Mouse (Mus musculus): Measurements from ENCODE around the gene Gpc6. TPM values are rescaled to one million over a fixed set of nuclear protein-coding genes. Genes with fewer than 3 reads are reported as not detected.

Gene Gpc6
- polyA plus RNA-seq, 1 experiment from 2014 or later, result 34.9 TPM

GRCm38 (mm10) chr14:117106900-117107299 lies 181.8 kb downstream of the Gpc6 start:
- WGBS, result 87% methylated on average over 4 of the region's 4 CpGs
- H3K4me3 ChIP-seq (ENCODE audit: low read depth, low read length), result no peak overlapping the region

GRCm38 (mm10) chr14:117113153-117113552 lies 188.0 kb downstream of the Gpc6 start:
- no peak overlapping the region for H3K4me2 ChIP-seq (ENCODE audit: low read depth, low read length)
- DNase-seq (ENCODE audit: low spot score) (no peak), ATAC-seq (replicated peaks; ENCODE audit: insufficient number of reproducible peaks, low FRiP score, low TSS enrichment, low read depth) (no peak)
- WGBS, result 88% methylated on average over 3 of the region's 3 CpGs
- H3K36me3 ChIP-seq (replicated peaks; ENCODE audit: control insufficient read depth, insufficient read depth, low read depth, low read length), result no peaks in the 10 kb centered on the region
- H3K9me3 ChIP-seq (replicated peaks; ENCODE audit: control insufficient read depth, low read length), result no peaks in the 10 kb centered on the region
- no peaks in the 10 kb centered on the region for H3K27me3 ChIP-seq (ENCODE audit: control insufficient read depth, insufficient read depth, low read length)
- no peak overlapping the region for H3K4me3 ChIP-seq (ENCODE audit: low read depth, low read length)
- no peaks in the 10 kb centered on the region for H3K4me1 ChIP-seq (ENCODE audit: control insufficient read depth, insufficient read depth, low read length)
- H3K9ac ChIP-seq (replicated peaks; ENCODE audit: low read length), result no peak overlapping the region
- no peak overlapping the region for H3K27ac ChIP-seq (replicated peaks; ENCODE audit: low read depth, low read length)

More at GRCm38 (mm10) chr14:117106900-117107299, 181.8 kb downstream of the Gpc6 start:
- Histone ChIP-seq H3K9me3 (replicated peaks; ENCODE audit: control insufficient read depth, low read length) (no peaks in the 10 kb centered on the region), H3K36me3 (replicated peaks; ENCODE audit: control insufficient read depth, insufficient read depth, low read depth, low read length) (no peaks in the 10 kb centered on the region), H3K4me2 (ENCODE audit: low read depth, low read length) (no peak overlapping the region), H3K27ac (replicated peaks; ENCODE audit: low read depth, low read length) (no peak overlapping the region), H3K4me1 (ENCODE audit: control insufficient read depth, insufficient read depth, low read length) (no peaks in the 10 kb centered on the region), H3K9ac (replicated peaks; ENCODE audit: low read length) (no peak overlapping the region), H3K27me3 (ENCODE audit: control insufficient read depth, insufficient read depth, low read length) (no peaks in the 10 kb centered on the region)
- no peak for ATAC-seq (replicated peaks; ENCODE audit: insufficient number of reproducible peaks, low FRiP score, low TSS enrichment, low read depth)
- no peak for DNase-seq (ENCODE audit: low spot score)

- no peak overlapping the region for H3K27ac ChIP-seq (replicated peaks; ENCODE audit: low read depth, low read length)
- H3K27me3 ChIP-seq (ENCODE audit: control insufficient read depth, insufficient read depth, low read length), result no peaks in the 10 kb centered on the region
- DNase-seq (ENCODE audit: low spot score), result no peak
- H3K4me2 ChIP-seq (ENCODE audit: low read depth, low read length), result no peak overlapping the region
- H3K4me1 ChIP-seq (ENCODE audit: control insufficient read depth, insufficient read depth, low read length), result no peaks in the 10 kb centered on the region
- H3K9ac ChIP-seq (replicated peaks; ENCODE audit: low read length), result no peak overlapping the region
- no peak for ATAC-seq (replicated peaks; ENCODE audit: insufficient number of reproducible peaks, low FRiP score, low TSS enrichment, low read depth)
- H3K4me3 ChIP-seq (ENCODE audit: low read depth, low read length), result no peak overlapping the region
- 57% methylated on average over 1 of the region's 1 CpGs for WGBS
- no peaks in the 10 kb centered on the region for H3K9me3 ChIP-seq (replicated peaks; ENCODE audit: control insufficient read depth, low read length)
- H3K36me3 ChIP-seq (replicated peaks; ENCODE audit: control insufficient read depth, insufficient read depth, low read depth, low read length), result no peaks in the 10 kb centered on the region
Observed at GRCm38 (mm10) chr14:117122036-117122435, 196.9 kb downstream of the Gpc6 start.

- 82% methylated on average over 1 of the region's 1 CpGs for WGBS
- Histone ChIP-seq H3K27ac (replicated peaks; ENCODE audit: low read depth, low read length) (no peak overlapping the region), H3K4me2 (ENCODE audit: low read depth, low read length) (no peak overlapping the region), H3K27me3 (ENCODE audit: control insufficient read depth, insufficient read depth, low read length) (no peaks in the 10 kb centered on the region), H3K36me3 (replicated peaks; ENCODE audit: control insufficient read depth, insufficient read depth, low read depth, low read length) (no peaks in the 10 kb centered on the region), H3K4me3 (ENCODE audit: low read depth, low read length) (no peak overlapping the region), H3K4me1 (ENCODE audit: control insufficient read depth, insufficient read depth, low read length) (no peaks in the 10 kb centered on the region), H3K9me3 (replicated peaks; ENCODE audit: control insufficient read depth, low read length) (no peaks in the 10 kb centered on the region), H3K9ac (replicated peaks; ENCODE audit: low read length) (no peak overlapping the region)
- DNase-seq (ENCODE audit: low spot score), result no peak
- ATAC-seq (replicated peaks; ENCODE audit: insufficient number of reproducible peaks, low FRiP score, low TSS enrichment, low read depth), result no peak
Observed at GRCm38 (mm10) chr14:117130334-117130733, 205.2 kb downstream of the Gpc6 start.

GRCm38 (mm10) chr14:117131324-117131723 lies 206.2 kb downstream of the Gpc6 start:
- Histone ChIP-seq H3K27me3 (ENCODE audit: control insufficient read depth, insufficient read depth, low read length) (no peaks in the 10 kb centered on the region), H3K27ac (replicated peaks; ENCODE audit: low read depth, low read length) (no peak overlapping the region), H3K4me2 (ENCODE audit: low read depth, low read length) (no peak overlapping the region), H3K4me3 (ENCODE audit: low read depth, low read length) (no peak overlapping the region), H3K4me1 (ENCODE audit: control insufficient read depth, insufficient read depth, low read length) (no peaks in the 10 kb centered on the region), H3K36me3 (replicated peaks; ENCODE audit: control insufficient read depth, insufficient read depth, low read depth, low read length) (no peaks in the 10 kb centered on the region), H3K9me3 (replicated peaks; ENCODE audit: control insufficient read depth, low read length) (no peaks in the 10 kb centered on the region), H3K9ac (replicated peaks; ENCODE audit: low read length) (no peak overlapping the region)
- DNase-seq (ENCODE audit: low spot score) (no peak), ATAC-seq (replicated peaks; ENCODE audit: insufficient number of reproducible peaks, low FRiP score, low TSS enrichment, low read depth) (no peak)
- 89% methylated on average over 1 of the region's 1 CpGs for WGBS

- DNase-seq (ENCODE audit: low spot score) (no peak), ATAC-seq (replicated peaks; ENCODE audit: insufficient number of reproducible peaks, low FRiP score, low TSS enrichment, low read depth) (no peak)
- H3K4me2 ChIP-seq (ENCODE audit: low read depth, low read length), result no peak overlapping the region
- no peak overlapping the region for H3K27ac ChIP-seq (replicated peaks; ENCODE audit: low read depth, low read length)
- H3K9me3 ChIP-seq (replicated peaks; ENCODE audit: control insufficient read depth, low read length), result no peaks in the 10 kb centered on the region
- H3K27me3 ChIP-seq (ENCODE audit: control insufficient read depth, insufficient read depth, low read length), result no peaks in the 10 kb centered on the region
- 81% methylated on average over 6 of the region's 6 CpGs for WGBS
- no peaks in the 10 kb centered on the region for H3K36me3 ChIP-seq (replicated peaks; ENCODE audit: control insufficient read depth, insufficient read depth, low read depth, low read length)
- no peak overlapping the region for H3K4me3 ChIP-seq (ENCODE audit: low read depth, low read length)
- H3K9ac ChIP-seq (replicated peaks; ENCODE audit: low read length), result no peak overlapping the region
- no peaks in the 10 kb centered on the region for H3K4me1 ChIP-seq (ENCODE audit: control insufficient read depth, insufficient read depth, low read length)
Observed at GRCm38 (mm10) chr14:117141077-117141848, 216.1 kb downstream of the Gpc6 start.

GRCm38 (mm10) chr14:117146089-117146488 lies 221.0 kb downstream of the Gpc6 start:
- no peak for ATAC-seq (replicated peaks; ENCODE audit: insufficient number of reproducible peaks, low FRiP score, low TSS enrichment, low read depth)
- Histone ChIP-seq H3K27ac (replicated peaks; ENCODE audit: low read depth, low read length) (no peak overlapping the region), H3K4me2 (ENCODE audit: low read depth, low read length) (no peak overlapping the region), H3K9ac (replicated peaks; ENCODE audit: low read length) (no peak overlapping the region), H3K4me3 (ENCODE audit: low read depth, low read length) (no peak overlapping the region), H3K27me3 (ENCODE audit: control insufficient read depth, insufficient read depth, low read length) (no peaks in the 10 kb centered on the region), H3K36me3 (replicated peaks; ENCODE audit: control insufficient read depth, insufficient read depth, low read depth, low read length) (no peaks in the 10 kb centered on the region), H3K4me1 (ENCODE audit: control insufficient read depth, insufficient read depth, low read length) (no peaks in the 10 kb centered on the region), H3K9me3 (replicated peaks; ENCODE audit: control insufficient read depth, low read length) (no peaks in the 10 kb centered on the region)
- 83% methylated on average over 4 of the region's 4 CpGs for WGBS
- no peak for DNase-seq (ENCODE audit: low spot score)

GRCm38 (mm10) chr14:117146665-117147064 lies 221.6 kb downstream of the Gpc6 start:
- Histone ChIP-seq H3K27ac (replicated peaks; ENCODE audit: low read depth, low read length) (no peak overlapping the region), H3K9me3 (replicated peaks; ENCODE audit: control insufficient read depth, low read length) (no peaks in the 10 kb centered on the region), H3K36me3 (replicated peaks; ENCODE audit: control insufficient read depth, insufficient read depth, low read depth, low read length) (no peaks in the 10 kb centered on the region), H3K9ac (replicated peaks; ENCODE audit: low read length) (no peak overlapping the region), H3K4me3 (ENCODE audit: low read depth, low read length) (no peak overlapping the region), H3K4me2 (ENCODE audit: low read depth, low read length) (no peak overlapping the region), H3K27me3 (ENCODE audit: control insufficient read depth, insufficient read depth, low read length) (no peaks in the 10 kb centered on the region), H3K4me1 (ENCODE audit: control insufficient read depth, insufficient read depth, low read length) (no peaks in the 10 kb centered on the region)
- DNase-seq (ENCODE audit: low spot score) (no peak), ATAC-seq (replicated peaks; ENCODE audit: insufficient number of reproducible peaks, low FRiP score, low TSS enrichment, low read depth) (no peak)
- 77% methylated on average over 4 of the region's 4 CpGs for WGBS

Measured in embryonic facial prominence, embryonic 11.5 days (tissue).